Mouse (Mus musculus) embryonic facial prominence, embryonic 14.5 days (tissue): ENCODE measurements around the gene Pcdh18. TPM values are rescaled to one million over a fixed set of nuclear protein-coding genes. Genes with fewer than 3 reads are reported as not detected.
A peak's percentile ranks its signal among the peaks of the same experiment; 100 is the strongest.

ENCODE experiments used
- ATAC-seq: fragments of 200-750 bp; cut with Nextera tagmentation; 2 replicates; pipeline ENCODE4 v1.8.0; 2017; ENCODE audit warnings: low read depth, moderate number of reproducible peaks, moderate TSS enrichment
- DNase-seq: peaks from one replicate; pipeline ENCODE4 v3.0.0-alpha.2; 2015; ENCODE audit warnings: low spot score
- H3K27ac ChIP-seq: fragments of 300-500 bp; sonication (generic); replicated peaks from 2 replicates; pipeline ENCODE4 v1.5.1; 2014; ENCODE audit warnings: low read depth, mild to moderate bottlenecking, low read length, moderate library complexity
- H3K27me3 ChIP-seq: fragments of 300-500 bp; sonication (generic); replicated peaks from 2 replicates; pipeline ENCODE4 v1.6.1; 2014; ENCODE audit warnings: low read length; ENCODE audit not compliant: control insufficient read depth, insufficient read depth
- H3K36me3 ChIP-seq: fragments of 300-500 bp; sonication (generic); 2 replicates; pipeline ENCODE4 v1.6.1; 2014; ENCODE audit warnings: low read length, mixed read lengths; ENCODE audit not compliant: control insufficient read depth, insufficient read depth
- H3K4me1 ChIP-seq: fragments of 300-500 bp; sonication (generic); 2 replicates; pipeline ENCODE4 v1.6.1; 2014; ENCODE audit warnings: antibody characterized with exemption, low read length; ENCODE audit not compliant: control insufficient read depth, insufficient read depth
- H3K4me2 ChIP-seq: fragments of 300-500 bp; sonication (generic); 2 replicates; pipeline ENCODE4 v1.6.1; 2014; ENCODE audit warnings: low read depth, mild to moderate bottlenecking, low read length, moderate library complexity, mixed read lengths
- H3K4me3 ChIP-seq: fragments of 300-500 bp; sonication (generic); 2 replicates; pipeline ENCODE4 v1.5.1; 2014; ENCODE audit warnings: low read depth, mild to moderate bottlenecking, low read length
- H3K9ac ChIP-seq: fragments of 300-500 bp; sonication (generic); 2 replicates; pipeline ENCODE4 v1.6.1; 2014; ENCODE audit warnings: low read depth, mild to moderate bottlenecking, low read length, moderate library complexity, mixed read lengths
- H3K9me3 ChIP-seq: fragments of 300-500 bp; sonication (generic); 2 replicates; pipeline ENCODE4 v1.6.1; 2016; ENCODE audit warnings: low read length; ENCODE audit not compliant: control insufficient read depth
- WGBS: fragments of 180-500 bp; shearing (Covaris S2); extraction: QIAGEN DNeasy Blood & Tissue Kit; methylation state at CpG from one replicate; pipeline ENCODE4 v1.1.7; 2014; 5-methylcytosine and 5-hydroxymethylcytosine counted together
- polyA plus RNA-seq: library from polyadenylated mRNA; unstranded; fragments of >200 nt; fragmentation: Nextera tagmentation; extraction: Ambion mirVana; gene quantifications from 2 replicates; pipeline ENCODE4 v1.2.1, GENCODE M21; 2014

Pcdh18 gene
- polyA plus RNA-seq, 1 experiment from 2014 or later: 82.4 TPM

GRCm38 (mm10) chr3:49699951-49700350 is 57.2 kb downstream of the Pcdh18 start:
- ATAC-seq (no peak), DNase-seq (peak; percentile 4)
- Histone ChIP-seq H3K27me3 (no peaks in the 10 kb centered on the region), H3K9me3 (no peaks in the 10 kb centered on the region), H3K27ac (no peak overlapping the region), H3K4me3 (no peak overlapping the region), H3K4me1 (no peaks in the 10 kb centered on the region), H3K9ac (no peak overlapping the region), H3K4me2 (no peak overlapping the region), H3K36me3 (no peaks in the 10 kb centered on the region)
- WGBS: 23% methylated on average over 2 of the region's 2 CpGs
